Mouse (Mus musculus) intestine, embryonic 14.5 days (tissue): Measurements from ENCODE around the gene Plxnc1. TPM values are rescaled to one million over a fixed set of nuclear protein-coding genes. Genes with fewer than 3 reads are reported as not detected.

ENCODE experiments used
- ATAC-seq: fragments of 200-750 bp; cut with Nextera tagmentation; replicated peaks from 2 replicates; pipeline ENCODE4 v1.8.0; 2017; ENCODE audit warnings: low read depth, moderate number of reproducible peaks, moderate TSS enrichment, moderate library complexity; ENCODE audit not compliant: low FRiP score, low TSS enrichment
- DNase-seq: peaks from one replicate; pipeline ENCODE4 v3.0.0-alpha.2; 2018; ENCODE audit warnings: low spot score
- H3K27ac ChIP-seq: fragments of 300-500 bp; sonication (generic); 2 replicates; pipeline ENCODE4 v1.5.1; 2014; ENCODE audit warnings: low read depth, mild to moderate bottlenecking, control low read depth
- H3K27me3 ChIP-seq: fragments of 300-500 bp; sonication (generic); replicated peaks from 2 replicates; pipeline ENCODE4 v1.6.1; 2014; ENCODE audit warnings: low read length, control low read depth; ENCODE audit not compliant: control insufficient read depth, insufficient read depth
- H3K36me3 ChIP-seq: fragments of 300-500 bp; sonication (generic); 2 replicates; pipeline ENCODE4 v1.6.1; 2014; ENCODE audit warnings: low read length, control low read depth; ENCODE audit not compliant: control insufficient read depth, insufficient read depth
- H3K4me1 ChIP-seq: fragments of 300-500 bp; sonication (generic); replicated peaks from 2 replicates; pipeline ENCODE4 v1.6.1; 2014; ENCODE audit warnings: low read length, control low read depth, mixed read lengths; ENCODE audit not compliant: control insufficient read depth, insufficient read depth
- H3K4me2 ChIP-seq: fragments of 300-500 bp; sonication (generic); 2 replicates; pipeline ENCODE4 v1.6.1; 2014; ENCODE audit warnings: low read length
- H3K4me3 ChIP-seq: fragments of 300-500 bp; sonication (generic); 2 replicates; pipeline ENCODE4 v1.5.1; 2014; ENCODE audit warnings: low read depth, low read length, control low read depth, mixed read lengths
- H3K9ac ChIP-seq: fragments of 300-500 bp; sonication (generic); 2 replicates; pipeline ENCODE4 v1.6.1; 2014; ENCODE audit warnings: mild to moderate bottlenecking, low read length
- H3K9me3 ChIP-seq: fragments of 300-500 bp; sonication (generic); 2 replicates; pipeline ENCODE4 v1.6.1; 2016; ENCODE audit warnings: low read length, control low read depth; ENCODE audit not compliant: control insufficient read depth
- WGBS: fragments of 180-500 bp; shearing (Covaris S2); extraction: QIAGEN DNeasy Blood & Tissue Kit; methylation state at CpG from one replicate; pipeline ENCODE4 v1.1.7; 2014; 5-methylcytosine and 5-hydroxymethylcytosine counted together
- polyA plus RNA-seq: library from polyadenylated mRNA; unstranded; fragments of >200 nt; fragmentation: Nextera tagmentation; extraction: Ambion mirVana; gene quantifications from 2 replicates; pipeline ENCODE4 v1.2.1, GENCODE M21; 2014

The Plxnc1 gene
- polyA plus RNA-seq, 1 experiment from 2014 or later, result 1.2 TPM

- Histone ChIP-seq H3K4me2 (no peak overlapping the region), H3K9ac (no peak overlapping the region), H3K27ac (no peak overlapping the region), H3K27me3 (no peaks in the 10 kb centered on the region), H3K4me1 (no peaks in the 10 kb centered on the region), H3K4me3 (no peak overlapping the region), H3K36me3 (no peaks in the 10 kb centered on the region), H3K9me3 (no peaks in the 10 kb centered on the region)
- WGBS, result 76% methylated on average over 4 of the region's 4 CpGs
- DNase-seq (no peak), ATAC-seq (no peak)
These were observed 95.3 kb downstream of the Plxnc1 start for GRCm38 (mm10) chr10:94849360-94849759.

GRCm38 (mm10) chr10:94848344-94848743 lies 96.3 kb downstream of the Plxnc1 start:
- H3K4me3 ChIP-seq, result no peak overlapping the region
- DNase-seq (no peak), ATAC-seq (no peak)
- no peaks in the 10 kb centered on the region for H3K9me3 ChIP-seq
- no peak overlapping the region for H3K4me2 ChIP-seq
- no peak overlapping the region for H3K27ac ChIP-seq
- no peaks in the 10 kb centered on the region for H3K27me3 ChIP-seq
- H3K4me1 ChIP-seq, result no peaks in the 10 kb centered on the region
- H3K36me3 ChIP-seq, result no peaks in the 10 kb centered on the region
- H3K9ac ChIP-seq, result no peak overlapping the region
- 90% methylated on average over 6 of the region's 6 CpGs for WGBS

GRCm38 (mm10) chr10:94846501-94847105 lies 98.0 kb downstream of the Plxnc1 start:
- Histone ChIP-seq H3K4me2 (no peak overlapping the region), H3K36me3 (no peaks in the 10 kb centered on the region), H3K9ac (no peak overlapping the region), H3K4me1 (no peaks in the 10 kb centered on the region), H3K9me3 (no peaks in the 10 kb centered on the region), H3K27me3 (no peaks in the 10 kb centered on the region), H3K27ac (no peak overlapping the region), H3K4me3 (no peak overlapping the region)
- DNase-seq, result no peak
- WGBS, result 81% methylated on average over 8 of the region's 8 CpGs
- no peak for ATAC-seq

GRCm38 (mm10) chr10:94844692-94845091 lies 99.9 kb downstream of the Plxnc1 start:
- H3K9ac ChIP-seq, result no peak overlapping the region
- H3K4me1 ChIP-seq, result no peaks in the 10 kb centered on the region
- H3K9me3 ChIP-seq, result no peaks in the 10 kb centered on the region
- no peaks in the 10 kb centered on the region for H3K27me3 ChIP-seq
- ATAC-seq (no peak), DNase-seq (no peak)
- no peak overlapping the region for H3K27ac ChIP-seq
- H3K4me3 ChIP-seq, result no peak overlapping the region
- no peaks in the 10 kb centered on the region for H3K36me3 ChIP-seq
- H3K4me2 ChIP-seq, result no peak overlapping the region
- WGBS, result 81% methylated on average over 6 of the region's 6 CpGs

GRCm38 (mm10) chr10:94835874-94836273 lies 108.8 kb downstream of the Plxnc1 start:
- Histone ChIP-seq H3K27ac (no peak overlapping the region), H3K27me3 (no peaks in the 10 kb centered on the region), H3K4me1 (no peaks in the 10 kb centered on the region), H3K4me3 (no peak overlapping the region), H3K9me3 (no peaks in the 10 kb centered on the region), H3K9ac (no peak overlapping the region), H3K36me3 (no peaks in the 10 kb centered on the region), H3K4me2 (no peak overlapping the region)
- no peak for DNase-seq
- ATAC-seq, result no peak
- WGBS, result 77% methylated on average over 9 of the region's 9 CpGs

- Histone ChIP-seq H3K27ac (peak overlapping the region; percentile 62), H3K9me3 (no peaks in the 10 kb centered on the region), H3K4me2 (peak overlapping the region; percentile 30), H3K27me3 (no peaks in the 10 kb centered on the region), H3K4me3 (no peak overlapping the region), H3K9ac (no peak overlapping the region), H3K36me3 (no peaks in the 10 kb centered on the region), H3K4me1 (peaks cover 11% of the 10 kb centered on the region; the same call in 1 of the 2 replicates)
- WGBS, result 36% methylated on average over 6 of the region's 6 CpGs
- DNase-seq (peak; percentile 78), ATAC-seq (0 out of 2 replicates have a peak, but pooled peaks have one; percentile 50)
These were observed 115.2 kb downstream of the Plxnc1 start for GRCm38 (mm10) chr10:94829407-94829806.

- Histone ChIP-seq H3K27me3 (no peaks in the 10 kb centered on the region), H3K9ac (no peak overlapping the region), H3K27ac (no peak overlapping the region), H3K4me3 (no peak overlapping the region), H3K9me3 (no peaks in the 10 kb centered on the region), H3K4me1 (peaks cover 11% of the 10 kb centered on the region; the same call in 1 of the 2 replicates), H3K4me2 (peak overlapping the region; percentile 30; the same call in 1 of the 2 replicates), H3K36me3 (no peaks in the 10 kb centered on the region)
- ATAC-seq (no peak), DNase-seq (no peak)
- WGBS, result 93% methylated on average over 7 of the region's 7 CpGs
These were observed 115.9 kb downstream of the Plxnc1 start for GRCm38 (mm10) chr10:94828734-94829230.

- DNase-seq, result no peak
- WGBS, result 88% methylated on average over 14 of the region's 14 CpGs
- Histone ChIP-seq H3K4me3 (no peak overlapping the region), H3K9me3 (no peaks in the 10 kb centered on the region), H3K27ac (no peak overlapping the region), H3K4me1 (peaks cover 11% of the 10 kb centered on the region; the same call in 1 of the 2 replicates), H3K27me3 (no peaks in the 10 kb centered on the region), H3K9ac (no peak overlapping the region), H3K4me2 (no peak overlapping the region), H3K36me3 (no peaks in the 10 kb centered on the region)
- ATAC-seq, result no peak
These were observed 116.5 kb downstream of the Plxnc1 start for GRCm38 (mm10) chr10:94827890-94828733.
